Mouse (Mus musculus) kidney, adult 2 months (tissue): ENCODE results near the gene Rapgef4. TPM values are rescaled to one million over a fixed set of nuclear protein-coding genes. Genes with fewer than 3 reads are reported as not detected.

Source experiments
- DNase-seq: peaks from one replicate; pipeline ENCODE4 v3.0.0; 2021
- H3K27ac ChIP-seq: fragments of 200-500 bp; 2 replicates; pipeline ENCODE4 v1.5.1; 2012; ENCODE audit warnings: low read depth, low read length, control low read depth, inconsistent platforms; ENCODE audit not compliant: insufficient read depth
- H3K27me3 ChIP-seq: fragments of 200-500 bp; replicated peaks from 2 replicates; pipeline ENCODE4 v1.6.1; 2012; ENCODE audit warnings: mild to moderate bottlenecking, moderate library complexity, low read length, inconsistent platforms; ENCODE audit not compliant: control insufficient read depth, insufficient read depth
- H3K36me3 ChIP-seq: fragments of 200-500 bp; 2 replicates; pipeline ENCODE4 v1.6.1; 2012; ENCODE audit warnings: mild to moderate bottlenecking, moderate library complexity, low read length, inconsistent platforms; ENCODE audit not compliant: control insufficient read depth, insufficient read depth
- H3K4me1 ChIP-seq: fragments of 200-500 bp; 2 replicates; pipeline ENCODE4 v1.6.1; 2011; ENCODE audit warnings: low read length; ENCODE audit not compliant: control insufficient read depth, insufficient read depth
- H3K4me3 ChIP-seq: fragments of 200-500 bp; 2 replicates; pipeline ENCODE4 v1.5.1; 2011; ENCODE audit warnings: mild to moderate bottlenecking, low read depth, low read length, control low read depth; ENCODE audit not compliant: insufficient read depth
- CTCF ChIP-seq: fragments of 200-500 bp; conservative IDR thresholded peaks from 2 replicates; pipeline ENCODE4 v1.5.1; 2011; ENCODE audit warnings: low read depth, mild to moderate bottlenecking, control low read depth, low read length, moderate library complexity, mixed read lengths; ENCODE audit not compliant: insufficient read depth, insufficient read length
- POLR2A ChIP-seq: fragments of 200-500 bp; IDR thresholded peaks from one replicate; pipeline ENCODE4 v1.6.1; 2011; ENCODE audit warnings: low read depth, low read length, control low read depth
- WGBS: fragments of 180-500 bp; shearing (Covaris S2); methylation state at CpG from one replicate; pipeline ENCODE4 v1.1.7; 2018; 5-methylcytosine and 5-hydroxymethylcytosine counted together
- polyA plus RNA-seq: library from polyadenylated mRNA; depleted of rRNA; stranded (reverse); fragments of >200 nt; gene quantifications from 2 replicates; pipeline ENCODE4 v1.2.3, GENCODE M21; 2012

The Rapgef4 gene
- polyA plus RNA-seq, 1 experiment = 6.2 TPM

GRCm38 (mm10) chr2:71985730-71986129 is 4.7 kb downstream of the Rapgef4 start:
- H3K27ac ChIP-seq = no peak overlapping the region
- WGBS = 61% methylated on average over 2 of the region's 2 CpGs
- H3K4me1 ChIP-seq = no peaks in the 10 kb centered on the region
- H3K4me3 ChIP-seq = no peak overlapping the region
- no peak for DNase-seq
- TF ChIP-seq POLR2A (no peak), CTCF (no peak)
- no peaks in the 10 kb centered on the region for H3K36me3 ChIP-seq
- no peaks in the 10 kb centered on the region for H3K27me3 ChIP-seq

- H3K27ac ChIP-seq = no peak overlapping the region
- no peak for DNase-seq
- H3K27me3 ChIP-seq = no peaks in the 10 kb centered on the region; the same call in 1 of the 2 replicates
- no peak overlapping the region for H3K4me3 ChIP-seq
- H3K4me1 ChIP-seq = no peaks in the 10 kb centered on the region
- 65% methylated on average over 12 of the region's 12 CpGs for WGBS
- H3K36me3 ChIP-seq = no peaks in the 10 kb centered on the region
- TF ChIP-seq POLR2A (no peak), CTCF (no peak)
These were observed 5.3 kb downstream of the Rapgef4 start for GRCm38 (mm10) chr2:71986276-71986848.

GRCm38 (mm10) chr2:71988572-71988971 is 7.5 kb downstream of the Rapgef4 start:
- H3K4me3 ChIP-seq = no peak overlapping the region
- TF ChIP-seq POLR2A = no peak
- no peak for TF ChIP-seq CTCF
- 37% methylated on average over 6 of the region's 6 CpGs for WGBS
- no peaks in the 10 kb centered on the region for H3K36me3 ChIP-seq
- DNase-seq = no peak
- H3K27ac ChIP-seq = no peak overlapping the region
- H3K4me1 ChIP-seq = no peaks in the 10 kb centered on the region
- H3K27me3 ChIP-seq = no peaks in the 10 kb centered on the region; the same call in 1 of the 2 replicates

- H3K4me1 ChIP-seq = no peaks in the 10 kb centered on the region
- 97% methylated on average over 3 of the region's 3 CpGs for WGBS
- no peak for DNase-seq
These were observed 11.1 kb downstream of the Rapgef4 start for GRCm38 (mm10) chr2:71992129-71992528.

GRCm38 (mm10) chr2:71993729-71994423 is 12.8 kb downstream of the Rapgef4 start:
- Histone ChIP-seq H3K27ac (no peak overlapping the region), H3K27me3 (no peaks in the 10 kb centered on the region; the same call in 1 of the 2 replicates), H3K4me1 (no peaks in the 10 kb centered on the region), H3K4me3 (no peak overlapping the region), H3K36me3 (no peaks in the 10 kb centered on the region)
- DNase-seq = no peak
- 90% methylated on average over 5 of the region's 5 CpGs for WGBS
- TF ChIP-seq POLR2A (no peak), CTCF (no peak)

More at GRCm38 (mm10) chr2:71992129-71992528, 11.1 kb downstream of the Rapgef4 start:
- Histone ChIP-seq H3K4me3 (no peak overlapping the region), H3K36me3 (no peaks in the 10 kb centered on the region), H3K27ac (no peak overlapping the region), H3K27me3 (no peaks in the 10 kb centered on the region; the same call in 1 of the 2 replicates)
- TF ChIP-seq CTCF (no peak), POLR2A (no peak)

- no peak for TF ChIP-seq CTCF
- TF ChIP-seq POLR2A = no peak
- 95% methylated on average over 2 of the region's 2 CpGs for WGBS
- Histone ChIP-seq H3K4me3 (no peak overlapping the region), H3K27ac (no peak overlapping the region), H3K36me3 (no peaks in the 10 kb centered on the region), H3K27me3 (no peaks in the 10 kb centered on the region), H3K4me1 (no peaks in the 10 kb centered on the region)
- DNase-seq = no peak
These were observed 17.5 kb downstream of the Rapgef4 start for GRCm38 (mm10) chr2:71998531-71998930.

GRCm38 (mm10) chr2:72000102-72000501 is 19.1 kb downstream of the Rapgef4 start:
- no peaks in the 10 kb centered on the region for H3K4me1 ChIP-seq
- TF ChIP-seq CTCF = no peak
- TF ChIP-seq POLR2A = no peak
- no peaks in the 10 kb centered on the region for H3K27me3 ChIP-seq
- no peak overlapping the region for H3K4me3 ChIP-seq
- WGBS = 78% methylated on average over 2 of the region's 2 CpGs
- H3K27ac ChIP-seq = no peak overlapping the region
- H3K36me3 ChIP-seq = no peaks in the 10 kb centered on the region
- DNase-seq = no peak
